Mouse (Mus musculus) frontal cortex, postnatal 10 days (tissue): Measurements from ENCODE around the gene Gm11060.

Experiments
- DNase-seq, 2 experiments: peaks; one replicate each; pipeline ENCODE4 v3.0.0; 2022; ENCODE audit warnings: low spot score in 2 of 2, mixed read lengths in 1 of 2

Gm11060 gene

GRCm38 (mm10) chr2:105091718-105092117, at the start of gene Gm11060:
Gene Gm11060, plus strand, starts transcription at chr2:105092018.
- no peak for DNase-seq

GRCm38 (mm10) chr2:105043152-105043551, 48.7 kb upstream of the Gm11060 start:
- DNase-seq = no peak

- DNase-seq = no peak
These were observed 43.5 kb upstream of the Gm11060 start for GRCm38 (mm10) chr2:105048301-105048700.

- no peak for DNase-seq
These were observed 36.3 kb upstream of the Gm11060 start for GRCm38 (mm10) chr2:105055529-105055928.

- DNase-seq = peak in 1 of 2 experiments; percentile 5
These were observed 33.2 kb upstream of the Gm11060 start for GRCm38 (mm10) chr2:105058577-105059116.

- DNase-seq = no peak
These were observed 29.0 kb upstream of the Gm11060 start for GRCm38 (mm10) chr2:105062741-105063372.

GRCm38 (mm10) chr2:105072496-105072895, 19.3 kb upstream of the Gm11060 start:
- DNase-seq = no peak

GRCm38 (mm10) chr2:105074196-105074595, 17.6 kb upstream of the Gm11060 start:
- no peak for DNase-seq

GRCm38 (mm10) chr2:105075809-105076208, 16.0 kb upstream of the Gm11060 start:
- no peak for DNase-seq

- DNase-seq = no peak
These were observed 14.7 kb upstream of the Gm11060 start for GRCm38 (mm10) chr2:105077151-105077550.

GRCm38 (mm10) chr2:105082256-105082790, 9.5 kb upstream of the Gm11060 start:
- no peak for DNase-seq

GRCm38 (mm10) chr2:105084035-105084434, 7.8 kb upstream of the Gm11060 start:
- DNase-seq = no peak

GRCm38 (mm10) chr2:105086081-105086480, 5.7 kb upstream of the Gm11060 start:
- DNase-seq = no peak

- DNase-seq = no peak
These were observed 3.8 kb upstream of the Gm11060 start for GRCm38 (mm10) chr2:105088005-105088404.

GRCm38 (mm10) chr2:105089083-105089482, 2.7 kb upstream of the Gm11060 start:
- no peak for DNase-seq

- peak in 1 of 2 experiments; percentile 11 for DNase-seq
These were observed 2.0 kb upstream of the Gm11060 start for GRCm38 (mm10) chr2:105089581-105090508.

- no peak for DNase-seq
These were observed 827 bp upstream of the Gm11060 start for GRCm38 (mm10) chr2:105090991-105091390.

GRCm38 (mm10) chr2:105097294-105097953, 5.6 kb downstream of the Gm11060 start:
- no peak for DNase-seq

GRCm38 (mm10) chr2:105099410-105099809, 7.6 kb downstream of the Gm11060 start:
- DNase-seq = no peak

- no peak for DNase-seq
These were observed 8.7 kb downstream of the Gm11060 start for GRCm38 (mm10) chr2:105100541-105100940.

- DNase-seq = peak; percentile 68 to 71
These were observed 16.9 kb downstream of the Gm11060 start for GRCm38 (mm10) chr2:105108703-105109158.

GRCm38 (mm10) chr2:105114074-105114473, 22.3 kb downstream of the Gm11060 start:
- DNase-seq = no peak
